Mouse (Mus musculus) lung, embryonic 16.5 days (tissue): ENCODE data around the gene 1600014C10Rik. TPM values are rescaled to one million over a fixed set of nuclear protein-coding genes. Genes with fewer than 3 reads are reported as not detected.

Experiments used
- ATAC-seq: fragments of 200-750 bp; cut with Nextera tagmentation; 2 replicates; pipeline ENCODE4 v1.8.0; 2017; ENCODE audit warnings: low read depth, mild to moderate bottlenecking, moderate library complexity
- H3K27ac ChIP-seq: fragments of 300-500 bp; sonication (generic); 2 replicates; pipeline ENCODE4 v1.5.1; 2014; ENCODE audit warnings: mild to moderate bottlenecking, control low read depth, low read length
- H3K27me3 ChIP-seq: fragments of 300-500 bp; sonication (generic); 2 replicates; pipeline ENCODE4 v1.6.1; 2014; ENCODE audit warnings: low read depth, low read length, mixed read lengths; ENCODE audit not compliant: control insufficient read depth, insufficient read depth
- H3K36me3 ChIP-seq: fragments of 300-500 bp; sonication (generic); 2 replicates; pipeline ENCODE4 v1.6.1; 2014; ENCODE audit warnings: low read length; ENCODE audit not compliant: control insufficient read depth, insufficient read depth
- H3K4me1 ChIP-seq: fragments of 300-500 bp; sonication (generic); replicated peaks from 2 replicates; pipeline ENCODE4 v1.6.1; 2014; ENCODE audit warnings: low read length, mixed read lengths; ENCODE audit not compliant: control insufficient read depth, insufficient read depth
- H3K4me2 ChIP-seq: fragments of 300-500 bp; sonication (generic); 2 replicates; pipeline ENCODE4 v1.6.1; 2014; ENCODE audit warnings: low read depth, low read length, control low read depth
- H3K4me3 ChIP-seq: fragments of 300-500 bp; sonication (generic); 2 replicates; pipeline ENCODE4 v1.5.1; 2014; ENCODE audit warnings: mild to moderate bottlenecking, low read length, control low read depth
- H3K9ac ChIP-seq: fragments of 300-500 bp; sonication (generic); 2 replicates; pipeline ENCODE4 v1.6.1; 2014; ENCODE audit warnings: low read length, control low read depth
- H3K9me3 ChIP-seq: fragments of 300-500 bp; sonication (generic); 2 replicates; pipeline ENCODE4 v1.6.1; 2016; ENCODE audit warnings: low read length; ENCODE audit not compliant: control insufficient read depth
- WGBS: fragments of 180-500 bp; shearing (Covaris S2); extraction: QIAGEN DNeasy Blood & Tissue Kit; methylation state at CpG from one replicate; pipeline ENCODE4 v1.1.7; 2014; 5-methylcytosine and 5-hydroxymethylcytosine counted together
- polyA plus RNA-seq: library from polyadenylated mRNA; unstranded; fragments of >200 nt; fragmentation: Nextera tagmentation; extraction: Ambion mirVana; gene quantifications from 2 replicates; pipeline ENCODE4 v1.2.1, GENCODE M21; 2015

1600014C10Rik gene
- polyA plus RNA-seq, 1 experiment from 2014 or later: 18.7 TPM

- no peak overlapping the region for H3K9ac ChIP-seq
- WGBS: 50% methylated on average over 3 of the region's 3 CpGs
- H3K9me3 ChIP-seq: no peaks in the 10 kb centered on the region
- no peak overlapping the region for H3K27ac ChIP-seq
- H3K27me3 ChIP-seq: no peaks in the 10 kb centered on the region
- no peak overlapping the region for H3K4me3 ChIP-seq
- no peaks in the 10 kb centered on the region for H3K36me3 ChIP-seq
- ATAC-seq: no peak
- H3K4me2 ChIP-seq: no peak overlapping the region
- peaks cover 14% of the 10 kb centered on the region for H3K4me1 ChIP-seq
Observed at GRCm38 (mm10) chr7:38179896-38180295, 3.1 kb upstream of the 1600014C10Rik start.

GRCm38 (mm10) chr7:38181366-38181765 lies 1.7 kb upstream of the 1600014C10Rik start:
- Histone ChIP-seq H3K9me3 (no peaks in the 10 kb centered on the region), H3K9ac (no peak overlapping the region), H3K27ac (no peak overlapping the region), H3K4me2 (no peak overlapping the region), H3K27me3 (no peaks in the 10 kb centered on the region), H3K4me3 (no peak overlapping the region), H3K4me1 (peaks cover 14% of the 10 kb centered on the region), H3K36me3 (no peaks in the 10 kb centered on the region)
- WGBS: 81% methylated on average over 2 of the region's 2 CpGs
- ATAC-seq: no peak

GRCm38 (mm10) chr7:38182596-38182961 lies 438 bp upstream of the 1600014C10Rik start:
- peak overlapping the region; percentile 76 for H3K9ac ChIP-seq
- 1% methylated on average over 11 of the region's 11 CpGs for WGBS
- peak; percentile 48 for ATAC-seq
- H3K9me3 ChIP-seq: no peaks in the 10 kb centered on the region
- peak overlapping the region; percentile 82 for H3K27ac ChIP-seq
- peak overlapping the region; percentile 66 for H3K4me3 ChIP-seq
- peaks cover 14% of the 10 kb centered on the region for H3K4me1 ChIP-seq
- no peaks in the 10 kb centered on the region for H3K27me3 ChIP-seq
- H3K36me3 ChIP-seq: no peaks in the 10 kb centered on the region
- peak overlapping the region; percentile 91 for H3K4me2 ChIP-seq

- Histone ChIP-seq H3K9me3 (no peaks in the 10 kb centered on the region), H3K9ac (peak overlapping the region; percentile 76), H3K27ac (peak overlapping the region; percentile 82), H3K36me3 (no peaks in the 10 kb centered on the region), H3K4me1 (peaks cover 14% of the 10 kb centered on the region), H3K4me3 (peak overlapping the region; percentile 66), H3K4me2 (peak overlapping the region; percentile 91), H3K27me3 (no peaks in the 10 kb centered on the region)
- peak; percentile 91 for ATAC-seq
- 4% methylated on average over 36 of the region's 36 CpGs for WGBS
Observed at GRCm38 (mm10) chr7:38183709-38184417, 846 bp downstream of the 1600014C10Rik start.

- Histone ChIP-seq H3K36me3 (no peaks in the 10 kb centered on the region), H3K9ac (peak overlapping the region; percentile 76; the same call in 1 of the 2 replicates), H3K4me1 (peaks cover 14% of the 10 kb centered on the region), H3K9me3 (no peaks in the 10 kb centered on the region), H3K27ac (no peak overlapping the region), H3K4me3 (peak overlapping the region; percentile 66), H3K27me3 (no peaks in the 10 kb centered on the region), H3K4me2 (peak overlapping the region; percentile 91)
- no peak for ATAC-seq
- WGBS: 50% methylated on average over 1 of the region's 1 CpGs
Observed at GRCm38 (mm10) chr7:38184418-38184745, 1.4 kb downstream of the 1600014C10Rik start.

- Histone ChIP-seq H3K4me1 (peaks cover 14% of the 10 kb centered on the region), H3K9me3 (no peaks in the 10 kb centered on the region), H3K4me2 (no peak overlapping the region), H3K4me3 (no peak overlapping the region), H3K9ac (no peak overlapping the region), H3K36me3 (no peaks in the 10 kb centered on the region), H3K27ac (no peak overlapping the region), H3K27me3 (no peaks in the 10 kb centered on the region)
- no peak for ATAC-seq
- WGBS: 86% methylated on average over 6 of the region's 6 CpGs
Observed at GRCm38 (mm10) chr7:38184786-38185185, 1.8 kb downstream of the 1600014C10Rik start.

GRCm38 (mm10) chr7:38186861-38187260 lies 3.8 kb downstream of the 1600014C10Rik start:
- Histone ChIP-seq H3K36me3 (peaks cover 5% of the 10 kb centered on the region; the same call in 1 of the 2 replicates), H3K9me3 (no peaks in the 10 kb centered on the region), H3K27me3 (no peaks in the 10 kb centered on the region), H3K4me1 (peaks cover 14% of the 10 kb centered on the region), H3K4me3 (no peak overlapping the region), H3K4me2 (no peak overlapping the region), H3K9ac (no peak overlapping the region), H3K27ac (no peak overlapping the region)
- 64% methylated on average over 4 of the region's 4 CpGs for WGBS
- ATAC-seq: no peak

- peaks cover 5% of the 10 kb centered on the region; the same call in 1 of the 2 replicates for H3K36me3 ChIP-seq
- no peak overlapping the region for H3K27ac ChIP-seq
- 59% methylated on average over 4 of the region's 4 CpGs for WGBS
- H3K9me3 ChIP-seq: no peaks in the 10 kb centered on the region
- H3K27me3 ChIP-seq: no peaks in the 10 kb centered on the region
- ATAC-seq: no peak
- peaks cover 12% of the 10 kb centered on the region for H3K4me1 ChIP-seq
- no peak overlapping the region for H3K9ac ChIP-seq
- no peak overlapping the region for H3K4me3 ChIP-seq
- no peak overlapping the region for H3K4me2 ChIP-seq
Observed at GRCm38 (mm10) chr7:38187796-38188195, 4.8 kb downstream of the 1600014C10Rik start.

GRCm38 (mm10) chr7:38188281-38189075 lies 5.5 kb downstream of the 1600014C10Rik start:
- Histone ChIP-seq H3K9ac (no peak overlapping the region), H3K9me3 (no peaks in the 10 kb centered on the region), H3K4me3 (no peak overlapping the region), H3K36me3 (peaks cover 5% of the 10 kb centered on the region; the same call in 1 of the 2 replicates), H3K4me1 (peaks cover 7% of the 10 kb centered on the region), H3K27ac (no peak overlapping the region), H3K4me2 (no peak overlapping the region), H3K27me3 (no peaks in the 10 kb centered on the region)
- ATAC-seq: no peak
- WGBS: 89% methylated on average over 8 of the region's 8 CpGs
